Mouse (Mus musculus) macrophage (primary cell): ENCODE data around the gene Prss22. TPM values are rescaled to one million over a fixed set of nuclear protein-coding genes. Genes with fewer than 3 reads are reported as not detected.

Experiments used
- H3K27ac ChIP-seq: fragments of 350-480 bp; formaldehyde crosslinking; 2 replicates; pipeline ENCODE4 v1.9.0; 2021
- H3K36me3 ChIP-seq: fragments of 350-480 bp; formaldehyde crosslinking; 2 replicates; pipeline ENCODE4 v1.9.0; 2021; ENCODE audit errors: inconsistent target
- H3K4me3 ChIP-seq: fragments of 350-480 bp; formaldehyde crosslinking; 2 replicates; pipeline ENCODE4 v1.9.0; 2021; ENCODE audit errors: inconsistent target
- H3K79me2 ChIP-seq: fragments of 350-480 bp; formaldehyde crosslinking; 2 replicates; pipeline ENCODE4 v1.9.0; 2021; ENCODE audit errors: inconsistent target
- WGBS: methylation state at CpG from one replicate; pipeline ENCODE4 v1.1.7; 2026; ENCODE audit warnings: inconsistent platforms; ENCODE audit not compliant: missing documents; 5-methylcytosine and 5-hydroxymethylcytosine counted together
- polyA plus RNA-seq: library from polyadenylated mRNA; stranded (reverse); fragments of 250-400 nt; gene quantifications from 3 replicates; pipeline ENCODE4 v1.2.4, GENCODE M21; 2018; ENCODE audit warnings: inconsistent platforms
- total RNA-seq, 78 experiments: library from RNA; depleted of rRNA; stranded (reverse); fragments of 250-400 nt; gene quantifications; 1 replicate in 9 of 78; 2 replicates in 24 of 78; 3 replicates in 43 of 78; 4 replicates in 2 of 78; pipeline ENCODE4 v1.2.4; 2018; ENCODE audit warnings: inconsistent platforms in 56 of 78

Prss22 gene
- total RNA-seq (2018; cell fraction: chromatin; rRNA removed): not detected
- not detected for total RNA-seq (2018; cell fraction: cytosol; rRNA removed)
- total RNA-seq (2018; cell fraction: nucleus; rRNA removed): under 1 TPM in 1 of 26 experiments, not detected in 25; 0.48 TPM
- not detected in 3 replicates for polyA plus RNA-seq

DNA sequence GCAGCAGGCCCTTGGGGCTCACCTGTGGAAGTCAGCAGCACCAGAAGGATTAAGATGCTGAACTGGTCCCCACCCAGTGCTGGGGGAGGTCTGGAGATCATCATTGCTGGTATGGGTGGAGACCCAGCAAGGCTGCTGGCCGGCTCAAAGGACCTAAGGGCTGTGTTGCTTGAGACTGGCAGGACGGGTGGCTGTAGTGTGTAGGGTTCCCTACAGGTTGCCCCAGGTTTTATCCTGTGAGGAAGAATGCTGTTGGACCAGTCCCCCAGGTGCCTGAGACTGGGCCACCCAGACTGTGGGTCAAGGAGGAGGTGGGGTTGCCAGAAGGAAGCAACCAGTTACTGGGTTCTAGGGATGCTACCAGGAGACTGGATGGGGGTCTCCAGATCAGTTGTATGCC is at the start of gene Prss22:
TSS of gene Prss22 (minus strand) at position 200 of the 400 bp plus-strand sequence.
- Histone ChIP-seq H3K4me3 (no peak within 1 kb of the TSS), H3K27ac (no peak within 1 kb of the TSS), H3K79me2 (no peaks in the 10 kb centered on the region), H3K36me3 (no peaks in the 10 kb centered on the region)
- 93% methylated on average over 2 of the region's 2 CpGs for WGBS

DNA sequence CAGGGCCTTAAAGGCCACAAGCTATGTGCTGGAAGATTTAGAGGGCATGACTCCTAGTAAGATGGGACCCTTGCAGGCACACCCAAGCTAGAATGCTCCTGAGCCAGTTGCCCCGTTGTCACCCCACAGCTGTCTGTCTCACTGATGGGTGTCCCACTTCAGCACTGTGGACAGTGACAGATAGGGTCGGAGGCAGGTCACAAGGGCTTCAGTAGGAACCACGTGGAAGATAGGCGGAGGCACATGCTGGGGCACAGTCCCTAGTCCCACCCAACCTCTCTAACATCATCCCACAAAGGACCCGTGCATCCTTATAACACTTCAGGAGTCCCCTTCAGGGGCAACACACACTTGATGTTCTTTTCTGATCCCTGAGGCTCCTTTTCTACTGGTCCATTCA is 48.1 kb upstream of the Prss22 start:
- H3K4me3 ChIP-seq: no peak overlapping the region
- 43% methylated on average over 5 of the region's 5 CpGs for WGBS
- H3K79me2 ChIP-seq: no peaks in the 10 kb centered on the region
- H3K27ac ChIP-seq: no peak overlapping the region
- H3K36me3 ChIP-seq: peaks cover 32% of the 10 kb centered on the region

- peaks cover 28% of the 10 kb centered on the region for H3K36me3 ChIP-seq
- H3K79me2 ChIP-seq: no peaks in the 10 kb centered on the region
- 92% methylated on average over 9 of the region's 10 CpGs for WGBS
- H3K4me3 ChIP-seq: no peak overlapping the region
- H3K27ac ChIP-seq: no peak overlapping the region
Observed at GRCm38 (mm10) chr17:24045608-24046007, 47.7 kb upstream of the Prss22 start.

DNA sequence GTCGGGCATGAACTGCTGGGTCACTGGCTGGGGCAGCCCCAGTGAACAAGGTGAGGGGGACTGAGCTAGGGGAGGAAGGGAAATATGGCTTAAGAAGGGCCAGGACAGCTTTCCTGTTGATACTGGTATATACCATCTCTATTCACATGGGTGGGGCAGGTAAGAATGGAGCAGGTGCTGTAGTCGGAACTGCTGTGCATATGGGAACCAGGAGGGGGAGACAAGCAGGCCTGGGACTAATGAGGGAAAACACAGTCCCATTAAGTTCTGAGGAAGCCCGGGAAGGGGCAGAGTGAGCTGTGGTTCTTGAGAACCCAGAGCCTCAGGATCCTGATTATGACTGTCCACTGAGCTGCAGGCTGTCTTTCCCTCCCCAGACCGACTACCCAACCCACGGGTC is 46.6 kb upstream of the Prss22 start:
- peaks cover 22% of the 10 kb centered on the region for H3K36me3 ChIP-seq
- no peaks in the 10 kb centered on the region for H3K79me2 ChIP-seq
- no peak overlapping the region for H3K4me3 ChIP-seq
- H3K27ac ChIP-seq: no peak overlapping the region
- WGBS: 68% methylated on average over 5 of the region's 5 CpGs

DNA sequence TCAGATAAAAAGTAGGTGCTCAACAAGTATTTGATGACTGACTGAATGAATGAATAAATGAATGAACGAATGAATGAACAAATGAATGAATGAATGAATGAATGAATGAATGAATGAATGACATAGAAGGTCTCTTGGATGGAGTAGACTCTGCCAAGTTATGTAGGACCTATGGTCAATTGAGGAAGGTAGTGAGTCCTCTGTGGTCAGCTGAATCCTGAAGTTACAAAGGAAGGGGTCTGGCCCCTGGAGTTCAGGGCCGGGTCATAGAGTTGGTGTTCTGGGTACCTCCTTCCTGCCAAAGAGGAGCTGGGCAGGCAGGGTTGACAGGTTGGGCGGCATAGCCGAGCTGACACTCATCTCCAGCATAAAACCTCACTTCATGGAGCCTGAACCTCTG is 39.9 kb upstream of the Prss22 start, which contains the start of gene Prss27:
TSS of gene Prss27 (plus strand) at position 301 of the 400 bp plus-strand sequence.
- Histone ChIP-seq H3K4me3 (no peak within 1 kb of the TSS), H3K79me2 (no peaks in the 10 kb centered on the region), H3K27ac (no peak within 1 kb of the TSS), H3K36me3 (no peaks in the 10 kb centered on the region)
- 69% methylated on average over 4 of the region's 4 CpGs for WGBS

DNA sequence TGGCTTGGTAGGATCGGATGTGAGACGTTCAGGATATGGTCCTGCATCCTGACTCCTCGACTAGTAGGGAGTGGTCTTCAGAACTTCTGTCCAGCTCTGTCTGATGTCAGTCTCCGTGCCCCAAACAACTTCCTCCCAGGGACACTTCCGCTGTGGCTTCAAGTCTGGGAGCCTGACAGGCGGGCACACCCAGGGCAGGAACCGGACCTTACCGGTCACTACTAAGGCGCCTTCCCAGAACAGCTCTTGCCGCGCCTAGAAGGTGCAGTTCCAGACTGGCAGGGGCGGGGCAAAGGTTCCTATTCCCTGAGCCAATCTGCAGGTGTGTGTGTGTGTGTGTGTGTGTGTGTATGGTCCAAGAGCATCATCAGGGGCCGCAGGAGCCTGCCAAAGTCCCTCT is 39.5 kb upstream of the Prss22 start:
- no peaks in the 10 kb centered on the region for H3K36me3 ChIP-seq
- WGBS: 39% methylated on average over 13 of the region's 13 CpGs
- H3K4me3 ChIP-seq: no peak overlapping the region
- no peaks in the 10 kb centered on the region for H3K79me2 ChIP-seq
- no peak overlapping the region for H3K27ac ChIP-seq

GRCm38 (mm10) chr17:24036954-24037353 is 39.1 kb upstream of the Prss22 start:
- H3K36me3 ChIP-seq: no peaks in the 10 kb centered on the region
- 54% methylated on average over 6 of the region's 6 CpGs for WGBS
- H3K4me3 ChIP-seq: no peak overlapping the region
- no peaks in the 10 kb centered on the region for H3K79me2 ChIP-seq
- H3K27ac ChIP-seq: no peak overlapping the region

- 88% methylated on average over 7 of the region's 7 CpGs for WGBS
- H3K36me3 ChIP-seq: no peaks in the 10 kb centered on the region
- no peak overlapping the region for H3K27ac ChIP-seq
- H3K79me2 ChIP-seq: no peaks in the 10 kb centered on the region
- no peak overlapping the region for H3K4me3 ChIP-seq
Observed at GRCm38 (mm10) chr17:24035087-24035486, 37.2 kb upstream of the Prss22 start.

DNA sequence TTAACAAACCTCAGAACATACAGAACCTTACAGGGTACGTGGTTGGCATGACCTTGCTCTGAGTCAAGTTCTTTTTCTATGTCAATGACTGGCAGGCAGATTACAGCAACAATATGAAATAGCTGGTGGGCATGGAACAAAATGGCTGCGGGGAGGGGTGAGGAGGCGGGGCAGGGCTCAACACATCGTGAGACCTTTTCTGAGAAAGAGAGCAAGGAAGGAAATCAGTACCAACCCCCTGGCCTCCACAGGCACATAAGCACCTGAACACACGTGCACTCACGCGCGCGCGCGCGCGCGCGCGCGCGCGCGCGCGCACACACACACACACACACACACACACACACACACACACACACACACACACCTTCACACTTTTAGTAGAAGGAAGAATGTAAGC is 32.7 kb upstream of the Prss22 start:
- no peaks in the 10 kb centered on the region for H3K79me2 ChIP-seq
- no peaks in the 10 kb centered on the region for H3K36me3 ChIP-seq
- WGBS: 67% methylated on average over 4 of the region's 22 CpGs
- no peak overlapping the region for H3K27ac ChIP-seq
- no peak overlapping the region for H3K4me3 ChIP-seq

GRCm38 (mm10) chr17:24029477-24029876 is 31.6 kb upstream of the Prss22 start:
- Histone ChIP-seq H3K27ac (no peak overlapping the region), H3K79me2 (no peaks in the 10 kb centered on the region), H3K4me3 (no peak overlapping the region), H3K36me3 (no peaks in the 10 kb centered on the region)
- WGBS: 78% methylated on average over 7 of the region's 7 CpGs

DNA sequence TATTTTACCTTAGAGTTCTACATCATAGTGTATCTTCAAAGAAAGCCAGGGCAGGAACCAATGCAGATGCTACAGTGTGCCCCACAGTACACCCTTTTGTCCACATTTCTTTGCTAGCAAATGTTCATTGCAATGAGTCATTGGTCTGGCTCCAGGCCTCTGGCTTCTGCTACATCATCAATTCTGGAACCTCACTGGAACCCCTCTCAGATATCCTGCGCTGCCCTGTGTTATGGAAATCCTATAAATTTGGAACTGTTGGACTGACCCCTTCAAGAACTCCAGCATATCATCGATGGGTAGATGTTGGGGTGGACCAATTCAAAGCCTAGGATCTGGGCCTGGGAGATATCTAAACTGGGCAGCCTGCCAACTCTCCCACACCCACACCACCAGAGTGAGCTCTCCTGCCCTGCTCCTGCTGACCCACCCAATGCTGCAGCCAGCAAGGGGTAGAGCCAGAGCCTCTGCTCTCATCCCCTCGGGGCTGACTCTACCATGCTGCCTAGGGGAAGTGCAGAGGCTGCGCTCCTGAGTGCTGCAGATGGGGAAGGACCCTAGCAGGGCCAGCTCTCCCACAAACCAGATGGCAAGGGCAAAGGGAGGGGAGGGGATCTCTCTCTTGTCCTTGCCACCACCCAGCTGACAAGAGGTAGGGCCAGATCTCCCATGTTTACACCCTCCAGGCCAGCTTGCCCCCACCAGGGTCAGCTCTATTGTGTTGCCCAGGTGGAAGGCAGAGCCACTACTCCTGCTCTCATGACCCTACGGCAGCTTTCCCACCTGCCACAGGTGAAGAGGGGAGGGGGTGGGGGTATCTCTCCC is 23.7 kb upstream of the Prss22 start:
- H3K36me3 ChIP-seq: no peaks in the 10 kb centered on the region
- no peaks in the 10 kb centered on the region for H3K79me2 ChIP-seq
- 59% methylated on average over 4 of the region's 5 CpGs for WGBS
- H3K4me3 ChIP-seq: no peak overlapping the region
- H3K27ac ChIP-seq: no peak overlapping the region

- H3K27ac ChIP-seq: no peak overlapping the region
- no peaks in the 10 kb centered on the region for H3K36me3 ChIP-seq
- no peaks in the 10 kb centered on the region for H3K79me2 ChIP-seq
- no peak overlapping the region for H3K4me3 ChIP-seq
- 95% methylated on average over 6 of the region's 6 CpGs for WGBS
Observed at GRCm38 (mm10) chr17:24020696-24021095, 22.8 kb upstream of the Prss22 start.

DNA sequence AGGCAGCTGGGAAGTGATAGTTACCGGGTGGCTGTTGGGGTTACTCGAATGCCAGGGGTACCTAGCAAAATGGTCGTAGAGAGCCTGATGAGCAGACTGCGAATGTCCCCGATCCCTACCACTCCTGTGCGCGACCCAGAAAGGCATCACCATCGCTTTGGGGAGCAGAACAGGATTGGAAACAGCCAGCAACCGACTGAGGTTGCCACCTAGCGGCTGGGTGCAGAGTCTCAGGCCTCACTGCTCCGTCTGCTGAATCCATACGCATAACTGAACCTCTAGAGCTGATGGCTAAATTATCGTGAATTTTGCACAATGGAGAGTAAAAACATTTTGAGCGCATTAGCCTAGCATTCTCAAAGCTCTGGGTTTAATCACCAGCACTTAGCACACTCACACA is 17.8 kb upstream of the Prss22 start:
- H3K36me3 ChIP-seq: no peaks in the 10 kb centered on the region
- H3K27ac ChIP-seq: no peak overlapping the region
- H3K79me2 ChIP-seq: no peaks in the 10 kb centered on the region
- 67% methylated on average over 14 of the region's 14 CpGs for WGBS
- H3K4me3 ChIP-seq: no peak overlapping the region

GRCm38 (mm10) chr17:24014433-24014965 is 16.6 kb upstream of the Prss22 start:
- Histone ChIP-seq H3K27ac (no peak overlapping the region), H3K79me2 (no peaks in the 10 kb centered on the region), H3K4me3 (no peak overlapping the region), H3K36me3 (no peaks in the 10 kb centered on the region)
- WGBS: 97% methylated on average over 5 of the region's 5 CpGs

DNA sequence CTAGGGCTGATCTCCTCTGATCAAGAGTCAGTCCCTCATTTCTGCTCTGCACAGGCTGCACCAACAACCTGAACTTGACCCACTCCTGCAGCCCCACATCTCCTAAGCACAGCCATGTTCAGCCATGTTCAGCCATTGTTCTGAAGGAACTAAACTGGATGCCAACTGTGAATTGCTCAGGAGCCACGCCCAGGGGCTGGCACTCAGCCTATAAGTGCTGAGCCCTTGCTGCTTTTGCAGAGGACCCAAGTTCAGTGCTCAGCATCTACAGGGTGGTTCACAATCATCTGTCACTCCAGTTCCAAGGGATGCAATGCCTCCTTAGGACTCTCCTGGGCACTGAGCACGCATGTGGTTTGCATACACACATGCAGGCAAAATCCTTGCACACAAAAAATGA is 15.0 kb upstream of the Prss22 start:
- WGBS: 83% methylated on average over 2 of the region's 2 CpGs
- Histone ChIP-seq H3K36me3 (no peaks in the 10 kb centered on the region), H3K4me3 (no peak overlapping the region), H3K27ac (no peak overlapping the region), H3K79me2 (no peaks in the 10 kb centered on the region)
